In genomic region chr16:30134642-30135165, GRCm38 (mm10) we compare ENCODE assay signal across 24 mouse cellular contexts.
DNase-seq lines count a peak whose midpoint lies in the region; ATAC-seq and TF ChIP-seq lines count a peak whose summit lies in the region.
"Had no signal": no experiment of that assay in that cellular context is flagged by ENCODE, and none has a peak within 500 bp of the region (broad histone marks: within the 10 kb centered on the region; RNA-seq: fewer than 3 reads in every experiment).

No protein-coding gene starts in this region.

- no peaks in the 10 kb centered on the region for H3K36me3 ChIP-seq in heart, embryonic 15.5 days
- no peaks in the 10 kb centered on the region for H3K36me3 ChIP-seq in stomach, embryonic 15.5 days
- no peaks in the 10 kb centered on the region for H3K36me3 ChIP-seq in stomach, postnatal 0 days (ENCODE audit: control insufficient read depth, insufficient read depth, low read length)
- H3K36me3 ChIP-seq: hindbrain, embryonic 10.5 days; hindbrain, embryonic 15.5 days; liver, embryonic 15.5 days; lung, embryonic 15.5 days; midbrain, embryonic 10.5 days; midbrain, embryonic 15.5 days; neural tube, embryonic 15.5 days had no signal

- H3K27ac ChIP-seq in heart, embryonic 15.5 days, result no peak overlapping the region
- H3K27ac ChIP-seq in stomach, embryonic 15.5 days, result peak overlapping the region; percentile 41; the same call in 1 of the 2 replicates
- no peak overlapping the region for H3K27ac ChIP-seq in stomach, postnatal 0 days (replicated peaks)
- H3K27ac ChIP-seq: hindbrain, embryonic 10.5 days; hindbrain, embryonic 15.5 days; liver, embryonic 15.5 days; midbrain, embryonic 10.5 days; midbrain, embryonic 15.5 days; neural tube, embryonic 15.5 days had no signal

- no peak for TF ChIP-seq EP300 in stomach, postnatal 0 days (optimal IDR thresholded peaks at IDR 0.05)

- no peak for DNase-seq in heart, postnatal 36 days
- peak; percentile 13 for DNase-seq in kidney, postnatal 14 days
- DNase-seq in kidney, adult 11 months, result no peak
- DNase-seq in stomach, postnatal 0 days (ENCODE audit: low spot score), result peak; percentile 35
- DNase-seq: adrenal gland, adult 8-10 months; B cell, adult 2 months; cerebellum, adult 2 months; cerebellum, postnatal 14 days; gastrocnemius, postnatal 14 days; kidney, adult 18-20 months; right cerebral cortex, adult 18-20 months; spleen, adult 18-20 months had no signal

- intact Hi-C loops in heart, postnatal 36 days (cut with DNase I), result no loop called here

- no peak overlapping the region for H3K4me3 ChIP-seq in heart, embryonic 15.5 days
- no peak overlapping the region for H3K4me3 ChIP-seq in stomach, embryonic 15.5 days (replicated peaks)
- H3K4me3 ChIP-seq in stomach, postnatal 0 days (ENCODE audit: low read depth, low read length), result no peak overlapping the region
- H3K4me3 ChIP-seq: hindbrain, embryonic 10.5 days; hindbrain, embryonic 15.5 days; liver, embryonic 15.5 days; lung, embryonic 15.5 days; midbrain, embryonic 10.5 days; midbrain, embryonic 15.5 days; neural tube, embryonic 15.5 days had no signal

- 0 out of 2 replicates have a peak, but pooled peaks cover 7% of the 10 kb centered on the region for H3K27me3 ChIP-seq in heart, embryonic 15.5 days
- H3K27me3 ChIP-seq in stomach, embryonic 15.5 days (replicated peaks), result no peaks in the 10 kb centered on the region
- no peaks in the 10 kb centered on the region for H3K27me3 ChIP-seq in stomach, postnatal 0 days (ENCODE audit: control insufficient read depth, insufficient read depth, low read length)
- H3K27me3 ChIP-seq: lung, embryonic 15.5 days had no signal

- ATAC-seq in heart, embryonic 15.5 days (replicated peaks; ENCODE audit: insufficient number of reproducible peaks, insufficient read depth, low FRiP score, low read depth), result peak; percentile 22; the same call in 1 of the 2 replicates
- ATAC-seq in stomach, embryonic 15.5 days (ENCODE audit: insufficient read depth, low FRiP score, low read depth), result no peak
- no peak for ATAC-seq in stomach, postnatal 0 days (ENCODE audit: low FRiP score, low TSS enrichment)
- ATAC-seq: activated CD4-positive, CD25-positive, alpha-beta regulatory T cell, adult 4 months; forebrain, embryonic 14.5 days; inflammation-experienced regulatory T-cells, adult 6 months; midbrain, embryonic 15.5 days had no signal

- no peak overlapping the region for H3K4me2 ChIP-seq in heart, embryonic 15.5 days
- H3K4me2 ChIP-seq in stomach, embryonic 15.5 days, result no peak overlapping the region
- no peak overlapping the region for H3K4me2 ChIP-seq in stomach, postnatal 0 days (replicated peaks; ENCODE audit: low read depth)
- H3K4me2 ChIP-seq: hindbrain, embryonic 15.5 days; liver, embryonic 15.5 days; lung, embryonic 15.5 days; midbrain, embryonic 15.5 days; neural tube, embryonic 15.5 days had no signal

- no peak overlapping the region for H3K9ac ChIP-seq in heart, embryonic 15.5 days
- no peak overlapping the region for H3K9ac ChIP-seq in stomach, embryonic 15.5 days
- no peak overlapping the region for H3K9ac ChIP-seq in stomach, postnatal 0 days (ENCODE audit: low read length)
- H3K9ac ChIP-seq: hindbrain, embryonic 15.5 days; liver, embryonic 15.5 days; lung, embryonic 15.5 days; midbrain, embryonic 15.5 days; neural tube, embryonic 15.5 days had no signal

- 41% methylated on average over 6 of the region's 6 CpGs for WGBS in heart, embryonic 15.5 days
- WGBS in stomach, embryonic 15.5 days, result 48% methylated on average over 6 of the region's 6 CpGs
- 46% methylated on average over 6 of the region's 6 CpGs for WGBS in stomach, postnatal 0 days

- no peaks in the 10 kb centered on the region for H3K9me3 ChIP-seq in heart, embryonic 15.5 days (replicated peaks)
- H3K9me3 ChIP-seq in stomach, embryonic 15.5 days, result no peaks in the 10 kb centered on the region
- no peaks in the 10 kb centered on the region for H3K9me3 ChIP-seq in stomach, postnatal 0 days (ENCODE audit: control insufficient read depth, low read length)
- H3K9me3 ChIP-seq: hindbrain, embryonic 15.5 days; liver, embryonic 15.5 days; lung, embryonic 15.5 days; midbrain, embryonic 10.5 days; midbrain, embryonic 15.5 days; neural tube, embryonic 15.5 days had no signal

- H3K4me1 ChIP-seq in heart, embryonic 15.5 days (replicated peaks), result peaks cover 3% of the 10 kb centered on the region; the same call in 1 of the 2 replicates
- peaks cover 15% of the 10 kb centered on the region for H3K4me1 ChIP-seq in stomach, embryonic 15.5 days
- H3K4me1 ChIP-seq in stomach, postnatal 0 days (replicated peaks; ENCODE audit: control insufficient read depth, insufficient read depth), result peaks cover 4% of the 10 kb centered on the region; the same call in 1 of the 2 replicates

- no peak for TF ChIP-seq CTCF in stomach, postnatal 0 days (IDR thresholded peaks at IDR 0.05; ENCODE audit: low read depth)

Comparison
In these comparisons a context has a peak if more than half of its experiments do, and no peak if none do; other contexts are left out.
1. DNase-seq: peak in kidney, postnatal 14 days (single experiment) and stomach, postnatal 0 days (single experiment); none in heart, postnatal 36 days (0 of 2) and kidney, adult 11 months (single experiment).